Comparison of ENCODE assay signal across 21 mouse cellular contexts in the genomic region with DNA sequence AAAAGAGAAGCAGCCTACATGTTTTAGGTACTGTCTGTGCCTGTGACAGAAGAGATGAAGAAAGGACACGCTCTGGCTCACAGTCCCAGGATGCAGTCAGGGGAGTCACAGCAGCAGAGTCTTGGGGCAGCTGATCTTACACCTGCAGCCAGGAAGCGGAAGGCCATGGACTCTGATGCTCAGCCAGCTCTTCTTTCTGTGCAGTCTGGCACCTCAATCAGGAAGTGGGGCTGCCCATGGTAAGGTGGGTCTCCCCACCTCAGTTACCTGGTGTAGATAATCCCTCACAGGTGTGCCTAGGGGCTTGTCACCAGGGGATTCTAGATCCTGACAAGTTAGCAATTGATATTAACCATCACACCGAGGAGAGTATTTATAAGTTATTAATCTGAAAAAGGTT. TPM values are rescaled to one million over a fixed set of nuclear protein-coding genes. Genes with fewer than 3 reads are reported as not detected.
DNase-seq lines count a peak whose midpoint lies in the region.
"Had no signal": no experiment of that assay in that cellular context is flagged by ENCODE, and none has a peak within 500 bp of the region (broad histone marks: within the 10 kb centered on the region; RNA-seq: fewer than 3 reads in every experiment).

No protein-coding gene starts in this region.

- peaks cover 11% of the 10 kb centered on the region; the same call in 1 of the 2 replicates for H3K4me1 ChIP-seq in heart, embryonic 10.5 days
- H3K4me1 ChIP-seq: embryonic facial prominence, embryonic 10.5 days; embryonic facial prominence, embryonic 12.5 days; forebrain, embryonic 13.5 days had no signal

- H3K27me3 ChIP-seq in heart, embryonic 10.5 days (ENCODE audit: insufficient read depth, poor library complexity, severe bottlenecking), result no peaks in the 10 kb centered on the region
- H3K27me3 ChIP-seq: CH12.LX; embryonic facial prominence, embryonic 12.5 days; forebrain, embryonic 13.5 days; forebrain, embryonic 15.5 days; Patski had no signal

- intact Hi-C loops in heart, postnatal 10 days (cut with DNase I), result no loop called here

- WGBS in heart, embryonic 10.5 days, result 94% methylated on average over 3 of the region's 3 CpGs

- H3K27ac ChIP-seq in heart, embryonic 10.5 days, result no peak overlapping the region
- H3K27ac ChIP-seq: embryonic facial prominence, embryonic 10.5 days; embryonic facial prominence, embryonic 12.5 days; forebrain, embryonic 13.5 days; forebrain, embryonic 15.5 days had no signal

- H3K36me3 ChIP-seq in heart, embryonic 10.5 days, result peaks cover 14% of the 10 kb centered on the region
- H3K36me3 ChIP-seq: forebrain, embryonic 15.5 days had no signal

- DNase-seq in adrenal gland, adult (ENCODE audit: inconsistent age in 2 of 2, low spot score in 1 of 2), result peak; percentile 21 to 48
- no peak for DNase-seq in adrenal gland, adult 2 months
- DNase-seq in adrenal gland, postnatal 36 days, result peak; percentile 7 to 13
- no peak for DNase-seq in adrenal gland, adult 18-20 months (ENCODE audit: low spot score in 2 of 2)
- DNase-seq in heart, embryonic 10.5 days (ENCODE audit: low spot score), result peak; percentile 65
- DNase-seq in heart, postnatal 10 days, result no peak
- DNase-seq: adrenal gland, postnatal 10 days; B cell, adult 2 months; cerebellum, adult 11-12 months; cerebellum, adult 2 months; cerebellum, adult 9-10 months; cerebellum, postnatal 10 days; cerebellum, postnatal 25 days; forebrain, postnatal 0 days had no signal

- no peaks in the 10 kb centered on the region for H3K9me3 ChIP-seq in heart, embryonic 10.5 days
- H3K9me3 ChIP-seq: embryonic facial prominence, embryonic 10.5 days; embryonic facial prominence, embryonic 12.5 days; forebrain, embryonic 13.5 days; forebrain, embryonic 15.5 days; G1E had no signal

- H3K4me3 ChIP-seq in heart, embryonic 10.5 days, result no peak overlapping the region
- H3K4me3 ChIP-seq: embryonic facial prominence, embryonic 10.5 days; embryonic facial prominence, embryonic 12.5 days; forebrain, embryonic 13.5 days; forebrain, embryonic 15.5 days had no signal

RNA-seq across cellular contexts. Expression of a gene that starts 21.5 kb away (rescaled TPM):
- total RNA-seq in adrenal gland, adult 2 months (2021), result 10 to 100 TPM; 26.3 to 30.3 TPM
- 6.1 and 6.2 TPM in 2 replicates for polyA plus RNA-seq in adrenal gland, adult 2 months (2012; rRNA removed)
- total RNA-seq in adrenal gland, postnatal 36 days (2021), result 10 to 100 TPM; 23.9 to 27.3 TPM
- total RNA-seq in adrenal gland, adult 18-20 months (2021), result 10 to 100 TPM; 27.5 to 29.7 TPM
- 26.7 and 32.9 TPM in 2 replicates for polyA plus RNA-seq in heart, embryonic 10.5 days (2016; fragmentation: Nextera tagmentation; extraction: Ambion mirVana)
- 10 to 100 TPM; 38.7 to 39.5 TPM for total RNA-seq in heart, postnatal 10 days (2021)

RNA-seq across cellular contexts. Expression of a gene that starts 21.6 kb away (rescaled TPM):
- 10 to 100 TPM in 1 of 2 experiments, 1 to 10 TPM in 1; 9.3 to 12.0 TPM for total RNA-seq in adrenal gland, adult 2 months (2021)
- 4.7 and 4.8 TPM in 2 replicates for polyA plus RNA-seq in adrenal gland, adult 2 months (2012; rRNA removed)
- total RNA-seq in adrenal gland, postnatal 36 days (2021), result 10 to 100 TPM in 1 of 2 experiments, 1 to 10 TPM in 1; 8.8 to 10.4 TPM
- total RNA-seq in adrenal gland, adult 18-20 months (2021), result 1 to 10 TPM; 9.4 to 9.7 TPM
- polyA plus RNA-seq in heart, embryonic 10.5 days (2016; fragmentation: Nextera tagmentation; extraction: Ambion mirVana), result 29.8 and 32.2 TPM in 2 replicates
- 10 to 100 TPM; 29.4 to 30.9 TPM for total RNA-seq in heart, postnatal 10 days (2021)

Comparison
In these comparisons a context has a peak if more than half of its experiments do, and no peak if none do; other contexts are left out.
1. DNase-seq: peak in adrenal gland, adult (2 of 2), adrenal gland, postnatal 36 days (2 of 2) and heart, embryonic 10.5 days (single experiment); none in adrenal gland, adult 2 months (single experiment), adrenal gland, adult 18-20 months (0 of 2) and heart, postnatal 10 days (0 of 2).